Mouse (Mus musculus) brain, embryonic 14.5 days (tissue): Measurements from ENCODE around the gene Slc25a45.

Source experiments
- CTCF ChIP-seq: fragments of 200-500 bp; IDR thresholded peaks from 2 replicates; pipeline ENCODE4 v1.5.1; 2012; ENCODE audit warnings: inconsistent platforms, mild to moderate bottlenecking, moderate library complexity, borderline replicate concordance; ENCODE audit not compliant: insufficient read depth, insufficient read length; ENCODE audit errors: extremely low read depth
- POLR2A ChIP-seq: fragments of 200-500 bp; IDR thresholded peaks from 2 replicates; pipeline ENCODE4 v1.6.1; 2012; ENCODE audit warnings: mild to moderate bottlenecking, inconsistent platforms, borderline replicate concordance; ENCODE audit not compliant: poor library complexity, insufficient read depth, insufficient read length, severe bottlenecking; ENCODE audit errors: extremely low read depth

GRCm38 (mm10) chr19:5844831-5845318 is 32.7 kb upstream of the Slc25a45 start:
- TF ChIP-seq CTCF: no peak
- no peak for TF ChIP-seq POLR2A
